Mouse (Mus musculus) forebrain, embryonic 10.5 days (tissue): Measurements from ENCODE around the gene Nol11. TPM values are rescaled to one million over a fixed set of nuclear protein-coding genes. Genes with fewer than 3 reads are reported as not detected.
"Not testable (repeated sequence)": the region's sequence is repeated elsewhere in the genome, so short reads cannot be mapped to it uniquely, and the experiment has no call there.

Experiments
- DNase-seq: peaks from one replicate; pipeline ENCODE4 v3.0.0-alpha.2; 2017; ENCODE audit warnings: low spot score; ENCODE audit errors: extremely low spot score
- H3K27ac ChIP-seq: fragments of 300-500 bp; sonication (generic); 2 replicates; pipeline ENCODE4 v1.5.1; 2016; ENCODE audit warnings: mild to moderate bottlenecking
- H3K27me3 ChIP-seq: fragments of 300-500 bp; sonication (generic); 2 replicates; pipeline ENCODE4 v1.6.1; 2016; ENCODE audit warnings: mild to moderate bottlenecking; ENCODE audit not compliant: poor library complexity, severe bottlenecking
- H3K36me3 ChIP-seq: fragments of 300-500 bp; sonication (generic); replicated peaks from 2 replicates; pipeline ENCODE4 v1.6.1; 2016; ENCODE audit warnings: mild to moderate bottlenecking, moderate library complexity
- H3K4me1 ChIP-seq: fragments of 300-500 bp; sonication (generic); 2 replicates; pipeline ENCODE4 v1.6.1; 2016
- H3K4me3 ChIP-seq: fragments of 300-500 bp; sonication (generic); 2 replicates; pipeline ENCODE4 v1.5.1; 2016; ENCODE audit warnings: mild to moderate bottlenecking, moderate library complexity
- H3K9me3 ChIP-seq: fragments of 300-500 bp; sonication (generic); 2 replicates; pipeline ENCODE4 v1.6.1; 2016; ENCODE audit warnings: mild to moderate bottlenecking, moderate library complexity
- WGBS: fragments of 180-500 bp; shearing (Covaris S2); methylation state at CpG from one replicate; pipeline ENCODE4 v1.1.7; 2016; 5-methylcytosine and 5-hydroxymethylcytosine counted together
- polyA plus RNA-seq: library from polyadenylated mRNA; unstranded; fragments of >200 nt; fragmentation: Nextera tagmentation; extraction: Ambion mirVana; gene quantifications from 2 replicates; pipeline ENCODE4 v1.2.1, GENCODE M21; 2016

The Nol11 gene
- polyA plus RNA-seq, 1 experiment from 2014 or later = 84.4 TPM

DNA sequence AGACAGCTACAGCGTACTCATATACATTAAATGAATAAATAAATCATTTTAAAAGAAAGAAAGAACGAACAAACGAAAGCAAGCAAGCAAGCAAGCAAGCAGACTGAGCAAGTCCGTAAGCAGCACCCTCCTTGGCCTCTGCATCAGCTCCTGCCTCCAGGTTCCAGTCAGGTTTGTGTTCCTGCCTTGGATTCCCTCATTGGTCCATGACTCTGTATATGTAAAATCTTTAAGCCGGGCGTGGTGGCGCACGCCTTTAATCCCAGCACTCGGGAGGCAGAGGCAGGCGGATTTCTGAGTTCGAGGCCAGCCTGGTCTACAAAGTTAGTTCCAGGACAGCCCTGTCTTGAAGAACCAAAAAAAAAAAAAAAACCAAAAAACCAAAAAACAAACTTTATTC lies 45.2 kb downstream of the Nol11 start:
- H3K4me1 ChIP-seq, H3K4me3 ChIP-seq, H3K27ac ChIP-seq, DNase-seq, H3K27me3 ChIP-seq, H3K9me3 ChIP-seq, H3K36me3 ChIP-seq: not testable (repeated sequence)
- 93% methylated on average over 11 of the region's 11 CpGs for WGBS

DNA sequence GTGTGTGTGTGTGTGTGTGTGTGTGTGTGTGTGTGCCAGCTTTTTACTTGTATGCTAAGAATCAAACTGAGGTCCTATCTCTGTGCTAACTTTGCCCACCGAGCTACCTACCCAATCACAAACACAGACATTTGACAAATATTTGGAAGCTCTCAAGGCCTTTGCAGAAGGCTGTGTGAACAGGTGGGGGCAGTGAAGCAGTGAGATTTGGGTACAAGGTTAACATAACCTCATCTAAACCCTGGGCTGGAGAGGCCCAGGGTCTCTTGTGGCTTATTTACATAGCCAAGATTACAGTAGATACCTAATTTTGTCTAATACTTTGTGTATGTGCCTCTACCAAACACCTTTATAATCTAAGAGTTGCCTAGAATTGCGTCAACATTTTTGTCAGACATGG lies 46.8 kb downstream of the Nol11 start:
- WGBS = 95% methylated on average over 2 of the region's 2 CpGs
- Histone ChIP-seq H3K4me1 (peaks cover 4% of the 10 kb centered on the region; the same call in 1 of the 2 replicates), H3K36me3 (no peaks in the 10 kb centered on the region), H3K4me3 (no peak overlapping the region), H3K27me3 (no peaks in the 10 kb centered on the region), H3K27ac (no peak overlapping the region), H3K9me3 (no peaks in the 10 kb centered on the region)
- DNase-seq = no peak

DNA sequence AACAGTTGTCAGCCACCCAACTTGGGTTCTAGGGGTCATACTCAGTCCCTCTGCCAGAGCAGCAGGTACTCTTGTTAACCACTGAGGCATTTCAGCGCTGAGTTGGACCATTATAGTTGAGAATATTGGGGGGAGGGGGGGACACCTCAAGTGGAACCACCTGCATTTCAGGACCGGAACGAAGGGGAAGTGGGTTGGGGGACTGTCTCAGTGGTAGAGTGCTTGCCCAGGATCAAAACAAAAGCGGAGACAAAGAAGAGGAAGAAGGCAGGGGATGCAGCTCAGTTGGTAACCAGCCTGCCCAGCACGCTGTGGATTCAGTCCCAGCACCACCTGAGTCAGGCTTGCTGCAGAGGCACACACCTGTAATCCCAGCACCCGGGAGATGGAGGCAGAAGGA lies 48.4 kb downstream of the Nol11 start:
- H3K9me3 ChIP-seq = no peaks in the 10 kb centered on the region
- H3K27ac ChIP-seq = no peak overlapping the region
- H3K27me3 ChIP-seq = no peaks in the 10 kb centered on the region
- 30% methylated on average over 6 of the region's 6 CpGs for WGBS
- DNase-seq = no peak
- H3K36me3 ChIP-seq = no peaks in the 10 kb centered on the region
- peaks cover 4% of the 10 kb centered on the region; the same call in 1 of the 2 replicates for H3K4me1 ChIP-seq
- no peak overlapping the region for H3K4me3 ChIP-seq

DNA sequence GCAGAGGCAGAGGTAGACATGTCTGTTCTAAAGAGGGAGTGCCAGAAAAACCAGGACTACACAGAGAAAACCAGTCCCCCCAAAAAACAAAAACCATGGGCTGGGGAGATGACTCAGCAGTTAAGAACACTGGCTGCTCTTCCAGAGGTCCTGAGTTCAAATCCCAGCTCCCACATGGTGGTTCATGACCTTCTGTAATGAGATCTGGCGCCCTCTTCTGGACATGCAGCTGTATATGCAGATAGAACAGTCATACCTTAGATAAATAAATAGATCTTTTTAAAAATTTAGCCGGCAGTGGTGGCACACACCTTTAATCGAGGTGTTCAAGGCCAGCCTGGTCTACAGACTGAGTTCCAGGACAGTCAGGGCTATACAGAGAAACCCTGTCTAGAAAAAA lies 50.5 kb downstream of the Nol11 start:
- 85% methylated on average over 3 of the region's 3 CpGs for WGBS

DNA sequence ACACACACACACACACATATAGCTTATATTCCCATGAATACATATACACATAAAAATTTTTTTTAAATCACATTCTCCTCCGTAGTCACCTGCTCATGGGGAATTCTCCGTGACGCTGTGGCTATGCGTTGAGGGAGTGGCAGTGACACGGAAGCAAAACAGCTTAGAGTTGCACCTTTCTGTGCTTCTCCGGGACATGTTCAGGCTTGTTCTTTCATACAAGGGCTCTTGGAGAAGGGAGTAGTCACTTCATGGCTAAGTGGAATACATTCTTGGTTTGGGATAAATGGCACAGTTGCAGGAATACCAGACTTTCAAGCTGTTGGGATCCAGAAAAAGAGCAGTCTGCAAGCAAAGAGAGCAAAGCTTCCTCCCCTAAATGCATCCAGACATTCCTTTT lies 51.6 kb downstream of the Nol11 start:
- Histone ChIP-seq H3K27me3 (no peaks in the 10 kb centered on the region), H3K36me3 (no peaks in the 10 kb centered on the region), H3K27ac (no peak overlapping the region), H3K9me3 (no peaks in the 10 kb centered on the region), H3K4me3 (no peak overlapping the region), H3K4me1 (peaks cover 7% of the 10 kb centered on the region)
- no peak for DNase-seq
- 95% methylated on average over 6 of the region's 6 CpGs for WGBS

More for the DNA sequence above, 50.5 kb downstream of the Nol11 start:
- H3K36me3 ChIP-seq = no peaks in the 10 kb centered on the region
- no peak overlapping the region for H3K27ac ChIP-seq
- DNase-seq = no peak
- H3K4me1 ChIP-seq = peaks cover 4% of the 10 kb centered on the region; the same call in 1 of the 2 replicates
- H3K9me3 ChIP-seq = no peaks in the 10 kb centered on the region
- no peaks in the 10 kb centered on the region for H3K27me3 ChIP-seq
- H3K4me3 ChIP-seq = no peak overlapping the region

DNA sequence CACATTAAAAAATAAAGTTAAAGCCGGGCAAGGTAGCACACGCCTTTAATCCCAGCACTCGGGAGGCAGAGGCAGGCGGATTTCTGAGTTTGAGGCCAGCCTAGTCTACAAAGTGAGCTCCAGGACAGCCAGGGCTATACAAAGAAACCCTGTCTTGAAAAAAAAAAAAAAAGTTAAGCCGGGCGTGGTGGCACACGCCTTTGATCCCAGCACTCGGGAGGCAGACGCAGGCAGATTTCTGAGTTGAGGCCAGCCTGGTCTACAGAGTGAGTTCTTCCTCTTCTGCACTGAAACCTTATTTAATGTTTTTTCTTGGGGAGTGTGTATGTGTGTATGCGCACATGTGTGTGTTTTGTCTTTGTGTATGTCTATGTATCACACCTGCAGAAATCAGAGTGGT lies 52.7 kb downstream of the Nol11 start:
- H3K9me3 ChIP-seq, H3K27ac ChIP-seq, DNase-seq, H3K4me3 ChIP-seq, H3K27me3 ChIP-seq, H3K36me3 ChIP-seq: not testable (repeated sequence)
- 93% methylated on average over 10 of the region's 10 CpGs for WGBS
- H3K4me1 ChIP-seq = peaks cover 12% of the 10 kb centered on the region

DNA sequence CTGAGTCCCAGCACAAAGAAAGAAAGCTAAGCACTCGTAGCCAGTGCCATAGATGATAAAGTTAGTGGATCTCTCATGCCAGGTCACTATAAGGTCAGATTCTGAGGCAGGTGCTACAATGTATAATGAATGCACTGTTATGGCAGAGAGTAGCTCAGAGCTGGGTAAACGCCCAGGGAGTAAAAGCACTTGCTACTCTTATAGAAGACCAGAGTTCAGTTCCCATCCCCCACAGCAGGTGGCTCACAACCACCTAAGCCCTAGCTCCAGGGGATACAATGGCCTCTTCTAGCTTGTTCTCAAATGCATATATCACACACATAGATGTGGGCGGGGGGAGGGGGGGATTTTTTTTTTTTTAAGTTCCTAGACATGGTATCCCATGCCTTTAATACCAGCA lies 53.4 kb downstream of the Nol11 start:
- no peak for DNase-seq
- Histone ChIP-seq H3K36me3 (no peaks in the 10 kb centered on the region), H3K4me1 (peaks cover 9% of the 10 kb centered on the region), H3K27me3 (no peaks in the 10 kb centered on the region), H3K4me3 (no peak overlapping the region), H3K9me3 (no peaks in the 10 kb centered on the region), H3K27ac (no peak overlapping the region)
- WGBS = 66% methylated on average over 3 of the region's 3 CpGs

DNA sequence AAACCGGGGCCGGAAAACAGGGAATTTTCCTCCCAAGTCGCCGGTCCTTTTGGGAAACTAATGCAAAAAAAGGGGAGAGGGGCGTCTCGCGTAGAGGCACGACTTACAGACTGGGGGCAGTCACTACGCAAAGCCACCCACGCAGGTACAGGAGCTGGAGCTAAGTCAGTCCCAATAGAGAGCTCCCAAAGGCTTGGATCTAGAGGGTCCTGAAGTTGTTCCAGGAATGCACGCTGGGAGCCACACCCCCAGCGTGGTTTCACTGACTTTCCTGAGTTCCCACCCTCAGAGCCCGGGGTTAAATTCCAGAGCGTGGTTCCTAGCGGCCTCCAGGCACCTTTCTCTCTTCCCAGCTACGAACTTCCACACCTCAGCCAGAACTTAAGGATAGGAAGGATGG lies 56.8 kb downstream of the Nol11 start:
- no peaks in the 10 kb centered on the region for H3K9me3 ChIP-seq
- H3K36me3 ChIP-seq = peaks cover 10% of the 10 kb centered on the region; the same call in 1 of the 2 replicates
- H3K4me3 ChIP-seq = peak overlapping the region; percentile 87
- H3K27me3 ChIP-seq = no peaks in the 10 kb centered on the region
- DNase-seq = no peak
- H3K4me1 ChIP-seq = peaks cover 25% of the 10 kb centered on the region
- H3K27ac ChIP-seq = peak overlapping the region; percentile 99
- WGBS = 1% methylated on average over 16 of the region's 16 CpGs

DNA sequence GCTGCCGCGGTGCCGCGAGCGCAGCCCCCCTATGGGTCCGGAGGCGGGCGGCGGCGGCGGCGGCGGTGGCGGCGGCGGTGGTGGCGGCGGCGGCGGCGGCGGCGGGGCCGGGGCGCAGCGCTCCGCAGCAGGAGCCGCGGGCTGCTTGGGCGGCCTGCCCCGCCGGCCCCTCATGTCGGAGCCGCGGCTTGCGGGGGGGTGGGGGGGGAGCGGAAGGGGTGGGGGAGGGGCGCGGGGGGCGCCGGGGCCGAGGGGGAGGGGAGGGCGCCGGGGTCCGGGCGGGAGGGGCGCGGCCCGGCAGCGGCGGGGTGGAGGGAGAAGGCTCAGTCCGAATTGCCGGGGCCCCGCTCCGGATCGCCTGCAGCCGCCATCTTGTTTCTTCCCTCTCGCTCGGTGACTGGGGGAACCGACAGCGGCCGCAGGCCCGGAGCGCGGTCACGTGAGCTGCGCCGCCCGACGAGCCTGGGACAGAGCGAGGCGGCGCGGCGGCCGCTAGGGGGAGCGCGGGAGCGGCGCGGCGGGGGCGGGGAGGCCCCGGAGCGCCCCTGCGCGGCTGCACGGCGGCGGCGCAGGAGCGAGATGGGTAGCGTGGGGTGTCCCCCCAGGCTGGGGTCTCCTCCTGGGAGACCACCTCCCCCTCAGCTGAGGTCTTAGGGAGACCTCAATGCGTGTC lies 57.3 kb downstream of the Nol11 start, which contains the start of gene Bptf:
Gene Bptf (minus strand): TSS at position 379 of the 673 bp plus-strand sequence.
- Histone ChIP-seq H3K4me3 (peak within 1 kb of the TSS; percentile 87), H3K27ac (peak within 1 kb of the TSS; percentile 99), H3K36me3 (peaks cover 12% of the 10 kb centered on the region; the same call in 1 of the 2 replicates), H3K27me3 (no peaks in the 10 kb centered on the region), H3K9me3 (no peaks in the 10 kb centered on the region), H3K4me1 (peaks cover 25% of the 10 kb centered on the region)
- WGBS = 0% methylated on average over 46 of the region's 94 CpGs
- DNase-seq = peak; percentile 91

DNA sequence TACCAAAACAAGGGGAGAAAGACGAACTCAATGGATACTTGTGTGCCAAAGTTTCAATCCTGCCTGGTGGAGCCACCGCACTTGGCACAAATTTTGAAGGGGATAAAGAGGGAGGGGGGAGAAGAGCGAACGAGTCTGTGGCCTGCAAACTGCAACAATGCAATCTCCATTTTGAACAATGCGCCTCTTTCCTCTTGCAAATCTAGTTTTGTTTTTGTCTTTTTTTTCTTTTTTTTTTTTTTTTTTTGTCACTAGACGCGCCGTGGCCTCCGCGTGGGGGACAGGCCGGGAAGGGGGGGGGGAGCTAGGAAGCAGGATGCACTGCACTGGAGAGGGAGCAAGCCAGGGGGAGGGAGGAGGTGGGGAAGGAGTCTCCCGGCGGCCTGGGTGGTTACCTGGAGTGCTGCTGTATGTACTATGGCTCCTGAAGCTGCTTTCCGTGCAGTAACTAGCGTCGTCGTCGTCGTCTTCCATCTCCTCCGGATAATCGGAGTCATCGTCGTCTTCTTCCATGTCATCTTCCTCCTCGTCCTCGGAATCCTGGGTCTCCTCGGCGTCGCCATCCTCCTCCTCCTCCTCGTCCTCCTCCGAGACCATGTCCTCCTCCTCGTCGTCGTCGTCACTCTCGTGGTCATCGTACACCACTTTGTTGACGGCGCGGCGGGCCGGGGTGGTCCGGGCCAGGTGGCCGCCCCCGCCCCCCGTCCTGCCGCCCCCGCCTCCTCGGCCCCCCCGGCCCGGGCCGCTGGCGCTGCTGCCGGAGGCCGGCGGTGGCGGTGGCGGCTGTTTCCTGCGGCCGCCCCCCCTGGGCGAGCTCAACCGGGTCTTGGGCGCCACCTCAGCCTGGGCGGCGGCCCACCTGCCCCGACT lies 58.1 kb downstream of the Nol11 start:
- H3K4me1 ChIP-seq = peaks cover 28% of the 10 kb centered on the region
- no peaks in the 10 kb centered on the region for H3K9me3 ChIP-seq
- DNase-seq = peak; percentile 71
- H3K27ac ChIP-seq = peak overlapping the region; percentile 99
- under 1% methylated on average over 56 of the region's 65 CpGs for WGBS
- H3K27me3 ChIP-seq = no peaks in the 10 kb centered on the region
- H3K36me3 ChIP-seq = peaks cover 16% of the 10 kb centered on the region
- H3K4me3 ChIP-seq = peak overlapping the region; percentile 87

DNA sequence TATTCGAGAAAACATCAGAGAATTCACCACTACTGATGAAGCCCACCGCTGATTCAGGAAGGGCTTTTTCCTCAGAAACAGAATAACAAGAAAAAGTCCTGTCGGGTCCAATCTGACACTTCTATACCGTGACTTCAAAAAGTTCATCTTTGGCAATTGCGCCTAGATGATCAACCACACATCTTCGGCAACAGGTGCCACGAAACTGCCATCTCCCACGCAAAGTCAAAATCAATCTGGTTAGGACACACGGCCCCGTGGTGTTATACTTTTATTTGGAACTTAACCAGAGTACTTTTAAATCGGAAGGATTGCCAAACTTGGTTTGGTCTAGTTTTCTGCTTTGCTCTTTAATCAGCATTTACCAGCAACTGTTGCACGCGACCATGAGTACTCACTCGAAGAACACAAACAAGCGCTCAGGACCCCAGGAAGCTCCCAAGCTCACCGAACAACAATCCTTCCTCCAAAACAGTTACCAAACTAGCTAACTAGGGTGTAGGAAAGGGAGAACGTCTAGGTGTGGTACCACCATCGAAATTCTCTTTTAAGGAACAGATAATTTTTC lies 58.9 kb downstream of the Nol11 start:
- DNase-seq = peak; percentile 26
- H3K4me1 ChIP-seq = peaks cover 28% of the 10 kb centered on the region
- H3K9me3 ChIP-seq = no peaks in the 10 kb centered on the region
- WGBS = 3% methylated on average over 18 of the region's 18 CpGs
- H3K27me3 ChIP-seq = no peaks in the 10 kb centered on the region
- peak overlapping the region; percentile 87 for H3K4me3 ChIP-seq
- peaks cover 21% of the 10 kb centered on the region for H3K36me3 ChIP-seq
- peak overlapping the region; percentile 99 for H3K27ac ChIP-seq

DNA sequence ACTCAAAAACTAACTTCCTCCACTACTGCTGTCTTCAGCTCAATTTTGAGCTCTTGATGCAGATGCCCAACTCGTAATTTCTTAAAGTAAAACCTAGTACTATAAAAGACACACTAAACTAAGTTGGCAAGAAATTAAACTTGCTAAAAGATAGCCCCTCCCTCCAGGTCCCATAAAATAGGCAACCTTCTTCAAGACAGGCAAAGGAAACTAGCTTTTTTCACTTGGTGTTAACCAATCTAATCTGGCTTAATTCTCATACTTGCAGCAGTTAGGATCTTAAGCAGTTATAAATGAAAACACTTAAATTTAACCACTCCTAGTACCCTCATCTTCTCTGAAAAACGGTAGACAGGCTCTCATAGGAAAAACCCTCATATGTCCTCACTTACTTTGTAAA lies 59.5 kb downstream of the Nol11 start:
- peak overlapping the region; percentile 87 for H3K4me3 ChIP-seq
- no peak for DNase-seq
- 0 out of 2 replicates have a peak overlapping the region, but pooled peaks have one; percentile 99 for H3K27ac ChIP-seq
- peaks cover 23% of the 10 kb centered on the region for H3K36me3 ChIP-seq
- 39% methylated on average over 2 of the region's 2 CpGs for WGBS
- H3K4me1 ChIP-seq = peaks cover 32% of the 10 kb centered on the region
- no peaks in the 10 kb centered on the region for H3K9me3 ChIP-seq
- H3K27me3 ChIP-seq = no peaks in the 10 kb centered on the region

DNA sequence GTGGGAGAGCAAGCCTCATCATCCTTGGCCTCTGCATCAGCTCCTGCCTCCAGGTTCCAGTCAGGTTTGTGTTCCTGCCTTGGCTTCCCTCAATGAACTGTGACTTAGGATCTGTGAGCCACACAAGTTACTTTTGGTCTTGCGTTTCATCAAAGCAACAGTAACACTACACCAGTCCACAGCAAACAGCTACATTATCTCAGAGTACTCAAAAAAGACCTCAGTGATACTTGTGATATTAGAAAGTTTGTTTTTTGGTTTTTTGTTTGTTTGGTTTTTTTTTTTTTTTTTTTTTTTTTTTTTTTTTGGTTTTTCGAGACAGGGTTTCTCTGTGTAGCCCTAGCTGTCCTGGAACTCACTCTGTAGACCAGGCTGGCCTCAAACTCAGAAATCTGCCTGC lies 62.5 kb downstream of the Nol11 start:
- H3K4me3 ChIP-seq, H3K27me3 ChIP-seq, DNase-seq, H3K9me3 ChIP-seq, H3K27ac ChIP-seq: not testable (repeated sequence)
- Histone ChIP-seq H3K4me1 (peaks cover 31% of the 10 kb centered on the region), H3K36me3 (peaks cover 48% of the 10 kb centered on the region)
- WGBS = 93% methylated on average over 1 of the region's 2 CpGs
